Mouse (Mus musculus) kidney, adult 8-10 months (tissue): ENCODE results near the gene Ngrn.

Experiments
- DNase-seq, 2 experiments: peaks; one replicate each; pipeline ENCODE4 v3.0.0; 2022

Gene Ngrn

GRCm38 (mm10) chr7:80260625-80261371 is at the start of gene Ngrn:
Gene Ngrn, plus strand, starts transcription at chr7:80261215.
- DNase-seq = peak; percentile 87 to 89

- DNase-seq = no peak
Measured at GRCm38 (mm10) chr7:80213604-80214003, 47.4 kb upstream of the Ngrn start.

GRCm38 (mm10) chr7:80214459-80214858 is 46.6 kb upstream of the Ngrn start:
- no peak for DNase-seq

GRCm38 (mm10) chr7:80215398-80215797 is 45.6 kb upstream of the Ngrn start:
- DNase-seq = peak; percentile 55 to 82

- DNase-seq = peak in 1 of 2 experiments; percentile 50
Measured at GRCm38 (mm10) chr7:80216566-80216965, 44.4 kb upstream of the Ngrn start.

GRCm38 (mm10) chr7:80218666-80219065 is 42.3 kb upstream of the Ngrn start:
- DNase-seq = no peak

- no peak for DNase-seq
Measured at GRCm38 (mm10) chr7:80220237-80220797, 40.7 kb upstream of the Ngrn start.

- no peak for DNase-seq
Measured at GRCm38 (mm10) chr7:80221179-80221750, 39.8 kb upstream of the Ngrn start.

- DNase-seq = no peak
Measured at GRCm38 (mm10) chr7:80227065-80227464, 34.0 kb upstream of the Ngrn start.

- DNase-seq = peak in 1 of 2 experiments; percentile 38
Measured at GRCm38 (mm10) chr7:80230196-80230595, 30.8 kb upstream of the Ngrn start.

- DNase-seq = peak; percentile 80 to 82
Measured at GRCm38 (mm10) chr7:80231971-80232488, 29.0 kb upstream of the Ngrn start.

GRCm38 (mm10) chr7:80232489-80233029 is 28.5 kb upstream of the Ngrn start, which contains the start of the genes Cib1 and Gdpgp1:
Gene Cib1, minus strand, starts transcription at chr7:80232813.
Gene Gdpgp1, plus strand, starts transcription at chr7:80232865.
- DNase-seq = peak; percentile 97 to 98

GRCm38 (mm10) chr7:80233799-80234198 is 27.2 kb upstream of the Ngrn start:
- DNase-seq = no peak

GRCm38 (mm10) chr7:80238542-80238941 is 22.5 kb upstream of the Ngrn start:
- DNase-seq = no peak

- no peak for DNase-seq
Measured at GRCm38 (mm10) chr7:80241661-80242060, 19.4 kb upstream of the Ngrn start.

GRCm38 (mm10) chr7:80244851-80245250 is 16.2 kb upstream of the Ngrn start:
- DNase-seq = no peak

- peak; percentile 98 for DNase-seq
Measured at GRCm38 (mm10) chr7:80246148-80246721, 14.8 kb upstream of the Ngrn start, which contains the start of gene Ttll13. Gene Ttll13, plus strand, starts transcription at chr7:80246376.

- DNase-seq = no peak
Measured at GRCm38 (mm10) chr7:80246859-80247258, 14.2 kb upstream of the Ngrn start.

GRCm38 (mm10) chr7:80252437-80252836 is 8.6 kb upstream of the Ngrn start:
- no peak for DNase-seq

GRCm38 (mm10) chr7:80252886-80253285 is 8.1 kb upstream of the Ngrn start:
- DNase-seq = no peak

- DNase-seq = no peak
Measured at GRCm38 (mm10) chr7:80255981-80256380, 5.0 kb upstream of the Ngrn start.

GRCm38 (mm10) chr7:80257706-80258105 is 3.3 kb upstream of the Ngrn start:
- DNase-seq = no peak

- DNase-seq = no peak
Measured at GRCm38 (mm10) chr7:80261372-80261990, 466 bp downstream of the Ngrn start.
